Mouse (Mus musculus) forebrain, embryonic 11.5 days (tissue): ENCODE data around the gene Defb41. TPM values are rescaled to one million over a fixed set of nuclear protein-coding genes. Genes with fewer than 3 reads are reported as not detected.

Experiments used
- ATAC-seq: fragments of 200-750 bp; cut with Nextera tagmentation; replicated peaks from 2 replicates; pipeline ENCODE4 v1.8.0; 2017; ENCODE audit warnings: moderate TSS enrichment; ENCODE audit not compliant: low FRiP score
- DNase-seq: peaks from one replicate; pipeline ENCODE4 v3.0.0-alpha.2; 2017; ENCODE audit warnings: low spot score
- H3K27ac ChIP-seq: fragments of 300-500 bp; sonication (generic); 2 replicates; pipeline ENCODE4 v1.5.1; 2014; ENCODE audit warnings: low read depth, low read length
- H3K27me3 ChIP-seq: fragments of 300-500 bp; sonication (generic); 2 replicates; pipeline ENCODE4 v1.6.1; 2014; ENCODE audit warnings: mild to moderate bottlenecking, low read length, mixed read lengths; ENCODE audit not compliant: control insufficient read depth, insufficient read depth
- H3K36me3 ChIP-seq: fragments of 300-500 bp; sonication (generic); 2 replicates; pipeline ENCODE4 v1.6.1; 2014; ENCODE audit warnings: mild to moderate bottlenecking, low read length, moderate library complexity, mixed read lengths; ENCODE audit not compliant: control insufficient read depth, insufficient read depth
- H3K4me1 ChIP-seq: fragments of 300-500 bp; sonication (generic); replicated peaks from 2 replicates; pipeline ENCODE4 v1.6.1; 2014; ENCODE audit warnings: low read length, mixed read lengths; ENCODE audit not compliant: control insufficient read depth, insufficient read depth
- H3K4me2 ChIP-seq: fragments of 300-500 bp; sonication (generic); 2 replicates; pipeline ENCODE4 v1.6.1; 2014; ENCODE audit warnings: low read depth, mild to moderate bottlenecking, low read length, moderate library complexity, mixed read lengths; ENCODE audit not compliant: severe bottlenecking
- H3K4me3 ChIP-seq: fragments of 300-500 bp; sonication (generic); 2 replicates; pipeline ENCODE4 v1.5.1; 2014; ENCODE audit warnings: low read depth, low read length
- H3K9ac ChIP-seq: fragments of 300-500 bp; sonication (generic); 2 replicates; pipeline ENCODE4 v1.6.1; 2014; ENCODE audit warnings: low read length
- H3K9me3 ChIP-seq: fragments of 300-500 bp; sonication (generic); 2 replicates; pipeline ENCODE4 v1.6.1; 2016; ENCODE audit warnings: low read length, mixed read lengths; ENCODE audit not compliant: control insufficient read depth
- WGBS: fragments of 180-500 bp; shearing (Covaris S2); extraction: QIAGEN DNeasy Blood & Tissue Kit; methylation state at CpG from one replicate; pipeline ENCODE4 v1.1.7; 2014; 5-methylcytosine and 5-hydroxymethylcytosine counted together
- polyA plus RNA-seq: library from polyadenylated mRNA; unstranded; fragments of >200 nt; fragmentation: Nextera tagmentation; extraction: Ambion mirVana; gene quantifications from 2 replicates; pipeline ENCODE4 v1.2.1, GENCODE M21; 2014

Gene Defb41
- not detected in 2 replicates for polyA plus RNA-seq

DNA sequence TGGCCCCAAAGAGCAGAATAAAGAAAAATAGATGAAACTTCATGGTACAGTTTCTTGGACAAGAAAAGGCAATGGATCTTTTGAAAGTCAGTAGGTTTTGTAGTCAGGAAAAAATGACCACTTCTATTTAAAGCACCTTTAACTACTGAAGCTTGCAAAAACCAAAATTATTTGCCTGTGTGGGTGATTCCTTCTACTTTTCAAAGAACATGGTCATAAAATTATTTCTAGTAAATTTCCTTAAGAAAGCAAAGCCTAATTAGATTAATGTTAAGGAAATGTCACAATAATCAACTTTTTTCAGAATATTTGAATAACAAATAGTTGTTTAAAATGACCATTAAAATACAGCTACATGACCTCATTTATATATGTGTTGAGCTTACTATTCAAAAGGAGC, at the start of gene Defb41:
Gene Defb41 (minus strand): TSS at position 101 of the 400 bp plus-strand sequence.
- H3K4me3 ChIP-seq: no peak within 1 kb of the TSS
- H3K36me3 ChIP-seq: no peaks in the 10 kb centered on the region
- H3K27ac ChIP-seq: no peak within 1 kb of the TSS
- H3K9me3 ChIP-seq: no peaks in the 10 kb centered on the region
- H3K9ac ChIP-seq: no peak within 1 kb of the TSS
- no peaks in the 10 kb centered on the region for H3K4me1 ChIP-seq
- no peak for ATAC-seq
- no peak within 1 kb of the TSS for H3K4me2 ChIP-seq
- no peaks in the 10 kb centered on the region for H3K27me3 ChIP-seq
- no peak for DNase-seq

DNA sequence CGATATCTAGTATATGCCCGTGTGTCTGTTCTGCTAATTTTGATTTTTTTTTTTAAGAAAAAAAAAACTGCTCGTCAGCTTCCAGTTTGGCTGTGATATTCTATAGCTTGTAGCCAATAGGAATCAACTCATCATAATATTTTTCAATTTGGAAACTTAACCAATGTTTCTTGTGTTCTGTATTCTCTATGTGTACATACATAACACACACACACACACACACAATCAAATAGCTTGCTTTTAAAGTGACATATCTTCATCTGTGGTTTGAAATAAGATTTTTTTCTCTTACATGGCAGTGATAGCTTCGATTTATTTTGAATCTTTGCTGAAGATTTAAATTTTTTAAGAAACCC, 43.5 kb upstream of the Defb41 start:
- Histone ChIP-seq H3K27ac (no peak overlapping the region), H3K36me3 (no peaks in the 10 kb centered on the region), H3K9ac (no peak overlapping the region), H3K27me3 (no peaks in the 10 kb centered on the region), H3K4me3 (no peak overlapping the region), H3K4me1 (no peaks in the 10 kb centered on the region), H3K9me3 (no peaks in the 10 kb centered on the region), H3K4me2 (no peak overlapping the region)
- DNase-seq (no peak), ATAC-seq (no peak)
- WGBS: 89% methylated on average over 4 of the region's 4 CpGs

DNA sequence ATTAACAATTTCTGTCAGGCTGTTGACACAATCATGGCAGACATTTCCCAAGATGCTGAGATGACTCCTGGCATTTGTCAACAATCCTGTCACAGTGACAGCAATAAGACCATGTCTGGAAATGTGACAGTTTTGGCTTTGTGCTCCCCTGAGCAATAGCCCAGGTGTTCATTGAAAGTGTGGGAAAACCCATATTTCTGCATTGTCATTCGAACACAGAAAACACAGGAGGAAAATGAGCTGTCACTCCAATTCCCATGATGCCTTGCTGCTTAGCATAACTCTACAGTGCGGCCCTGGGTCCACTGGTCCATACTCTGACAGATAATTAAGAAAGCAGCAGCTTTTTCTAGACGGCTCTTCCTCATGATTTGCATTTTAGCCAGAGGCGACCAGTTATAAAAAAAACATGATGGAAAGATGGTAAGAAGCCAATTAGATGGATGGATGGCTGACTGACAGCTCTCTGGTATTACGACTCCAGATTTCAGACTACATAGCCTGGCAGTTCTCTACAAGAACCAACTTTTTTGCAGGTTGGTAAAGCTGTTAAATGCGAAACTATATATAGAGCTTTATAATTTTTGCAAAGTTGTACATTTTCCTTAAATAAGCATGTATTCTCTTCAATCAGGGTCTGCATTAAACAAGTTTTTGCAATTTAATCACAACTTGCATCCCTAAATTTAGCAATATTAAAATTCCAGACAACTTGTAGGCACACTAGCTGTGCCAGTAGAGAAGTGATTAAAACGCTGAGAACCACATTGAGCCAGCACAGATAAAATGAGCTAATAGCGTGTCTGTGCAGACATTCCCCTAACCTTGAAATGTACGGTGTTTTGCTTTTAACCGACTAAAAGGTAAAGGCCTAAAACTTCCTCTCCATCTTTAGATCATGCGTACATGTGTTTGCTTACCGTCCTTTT, 42.9 kb upstream of the Defb41 start:
- no peaks in the 10 kb centered on the region for H3K4me1 ChIP-seq
- no peaks in the 10 kb centered on the region for H3K9me3 ChIP-seq
- H3K9ac ChIP-seq: no peak overlapping the region
- ATAC-seq: no peak
- no peak overlapping the region for H3K4me3 ChIP-seq
- H3K4me2 ChIP-seq: no peak overlapping the region
- no peaks in the 10 kb centered on the region for H3K36me3 ChIP-seq
- no peaks in the 10 kb centered on the region for H3K27me3 ChIP-seq
- WGBS: 83% methylated on average over 12 of the region's 12 CpGs
- DNase-seq: no peak
- H3K27ac ChIP-seq: no peak overlapping the region

DNA sequence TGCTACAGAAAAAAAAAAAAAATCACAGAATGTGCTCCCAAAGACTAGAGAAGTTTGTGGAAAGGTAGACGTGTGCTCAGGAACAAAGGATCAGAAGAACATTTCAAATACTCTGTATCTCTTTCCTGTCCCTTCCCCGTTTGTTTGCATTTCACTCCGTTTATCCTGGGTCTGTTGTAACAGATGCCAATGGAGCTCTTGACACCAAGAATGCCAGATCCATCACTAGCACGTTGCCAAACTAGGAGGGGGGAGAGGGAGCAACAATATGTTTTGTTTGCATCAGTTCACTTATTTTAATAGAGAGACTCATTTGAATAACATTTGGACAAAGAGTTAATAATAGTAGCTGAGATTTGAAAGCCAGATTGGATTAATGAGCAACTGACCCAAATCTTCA, 27.6 kb upstream of the Defb41 start:
- Histone ChIP-seq H3K9me3 (no peaks in the 10 kb centered on the region), H3K4me1 (no peaks in the 10 kb centered on the region), H3K27ac (no peak overlapping the region), H3K9ac (no peak overlapping the region), H3K4me3 (no peak overlapping the region), H3K4me2 (no peak overlapping the region), H3K36me3 (no peaks in the 10 kb centered on the region), H3K27me3 (no peaks in the 10 kb centered on the region)
- ATAC-seq: no peak
- WGBS: 59% methylated on average over 4 of the region's 4 CpGs
- no peak for DNase-seq

DNA sequence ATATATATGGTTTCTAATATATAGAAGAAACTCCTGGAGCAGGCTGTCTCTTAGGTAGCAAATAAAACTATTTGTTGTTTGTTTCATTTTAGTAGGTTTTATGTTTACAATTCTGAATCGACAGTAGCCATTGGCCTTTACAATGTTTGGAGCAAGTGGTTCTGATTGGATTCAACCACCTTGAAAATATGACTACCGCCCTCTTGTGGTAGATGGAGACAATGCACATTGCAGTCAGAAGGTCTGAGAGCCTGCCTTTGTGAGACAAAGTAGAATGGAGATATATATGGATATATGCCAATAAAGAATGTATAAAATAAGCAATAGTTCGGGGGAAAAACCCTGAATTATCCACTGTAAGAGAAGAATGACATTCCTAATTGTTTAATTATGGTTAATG, 23.9 kb upstream of the Defb41 start:
- DNase-seq (no peak), ATAC-seq (no peak)
- Histone ChIP-seq H3K27ac (no peak overlapping the region), H3K4me1 (no peaks in the 10 kb centered on the region), H3K4me3 (no peak overlapping the region), H3K27me3 (no peaks in the 10 kb centered on the region), H3K36me3 (no peaks in the 10 kb centered on the region), H3K4me2 (no peak overlapping the region), H3K9ac (no peak overlapping the region), H3K9me3 (no peaks in the 10 kb centered on the region)
- 37% methylated on average over 3 of the region's 3 CpGs for WGBS

DNA sequence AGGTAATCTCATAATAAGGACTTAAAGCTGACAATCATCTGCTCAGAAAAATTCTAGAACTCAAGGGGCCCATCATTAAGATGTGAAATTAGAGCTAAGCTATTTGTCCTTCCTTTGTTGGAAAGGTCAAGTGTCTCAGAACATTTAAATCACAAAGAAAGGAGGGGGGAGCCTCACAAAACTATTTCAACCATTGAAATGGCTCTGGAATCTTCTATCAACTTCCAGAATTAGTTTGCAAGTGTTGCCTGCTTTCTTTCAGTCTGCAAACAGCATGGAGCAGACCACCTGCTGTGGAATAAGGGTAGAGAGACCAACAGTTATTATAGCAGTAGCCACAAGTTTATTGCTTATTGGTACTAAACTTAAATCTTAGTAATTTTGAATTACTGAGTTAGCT, 22.4 kb upstream of the Defb41 start:
- no peak overlapping the region for H3K4me2 ChIP-seq
- H3K27ac ChIP-seq: no peak overlapping the region
- H3K36me3 ChIP-seq: no peaks in the 10 kb centered on the region
- no peak overlapping the region for H3K4me3 ChIP-seq
- H3K27me3 ChIP-seq: no peaks in the 10 kb centered on the region
- no peak overlapping the region for H3K9ac ChIP-seq
- H3K4me1 ChIP-seq: no peaks in the 10 kb centered on the region
- DNase-seq (no peak), ATAC-seq (no peak)
- H3K9me3 ChIP-seq: no peaks in the 10 kb centered on the region

DNA sequence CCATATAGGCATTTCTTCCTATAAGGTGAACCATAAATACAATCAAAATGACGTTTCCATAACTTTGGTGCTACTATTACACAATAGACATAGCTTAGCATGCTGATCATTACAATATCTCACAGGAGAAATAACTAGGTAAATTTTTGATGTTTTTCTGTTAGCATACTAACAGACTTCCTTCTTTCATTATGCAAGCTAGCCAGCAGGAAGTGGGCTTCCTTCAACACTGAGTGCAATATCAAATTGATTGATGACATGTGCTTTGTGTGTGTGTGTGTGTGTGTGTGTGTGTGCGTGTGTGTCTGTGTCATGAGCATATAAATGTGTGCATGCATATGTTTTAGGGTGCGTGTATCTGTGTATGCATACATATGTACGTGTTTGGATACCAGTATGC, 6.2 kb upstream of the Defb41 start:
- Histone ChIP-seq H3K4me2 (no peak overlapping the region), H3K4me1 (no peaks in the 10 kb centered on the region), H3K4me3 (no peak overlapping the region), H3K27ac (no peak overlapping the region), H3K27me3 (no peaks in the 10 kb centered on the region), H3K9ac (no peak overlapping the region), H3K9me3 (no peaks in the 10 kb centered on the region), H3K36me3 (no peaks in the 10 kb centered on the region)
- 89% methylated on average over 4 of the region's 4 CpGs for WGBS
- ATAC-seq: no peak
- DNase-seq: no peak

DNA sequence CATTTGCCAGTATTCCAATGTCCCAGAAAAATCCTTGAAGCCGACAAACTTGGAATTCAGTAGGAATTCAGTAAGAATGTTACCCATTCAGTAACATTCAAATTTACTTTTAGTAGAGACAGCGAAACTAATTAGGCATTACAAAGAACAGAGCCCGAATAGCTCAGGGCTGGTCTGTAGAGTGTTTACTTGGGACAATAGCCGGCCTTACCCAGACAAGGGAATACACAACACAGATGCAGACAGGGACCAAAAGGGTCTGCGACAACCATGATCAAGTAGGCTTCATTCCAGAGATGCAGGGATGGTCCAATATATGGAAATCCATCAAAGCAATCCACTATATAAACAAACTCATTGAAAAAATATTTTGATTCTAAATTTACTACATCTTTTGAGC, 3.9 kb upstream of the Defb41 start:
- Histone ChIP-seq H3K4me3 (no peak overlapping the region), H3K36me3 (no peaks in the 10 kb centered on the region), H3K9me3 (no peaks in the 10 kb centered on the region), H3K4me1 (no peaks in the 10 kb centered on the region), H3K4me2 (no peak overlapping the region), H3K9ac (no peak overlapping the region), H3K27ac (no peak overlapping the region), H3K27me3 (no peaks in the 10 kb centered on the region)
- ATAC-seq (no peak), DNase-seq (no peak)
- 70% methylated on average over 5 of the region's 5 CpGs for WGBS
